Mouse (Mus musculus) embryonic facial prominence, embryonic 11.5 days (tissue): ENCODE measurements around the gene Mymk. TPM values are rescaled to one million over a fixed set of nuclear protein-coding genes. Genes with fewer than 3 reads are reported as not detected.

ENCODE experiments used
- ATAC-seq: fragments of 200-750 bp; cut with Nextera tagmentation; replicated peaks from 2 replicates; pipeline ENCODE4 v1.8.0; 2017; ENCODE audit warnings: low read depth; ENCODE audit not compliant: insufficient number of reproducible peaks, low FRiP score, low TSS enrichment
- DNase-seq: peaks from one replicate; pipeline ENCODE4 v3.0.0-alpha.2; 2015; ENCODE audit warnings: low spot score
- H3K27ac ChIP-seq: fragments of 300-500 bp; sonication (generic); replicated peaks from 2 replicates; pipeline ENCODE4 v1.5.1; 2014; ENCODE audit warnings: mild to moderate bottlenecking, low read depth, low read length, control low read depth
- H3K27me3 ChIP-seq: fragments of 300-500 bp; sonication (generic); 2 replicates; pipeline ENCODE4 v1.6.1; 2014; ENCODE audit warnings: mild to moderate bottlenecking, low read length, moderate library complexity, mixed read lengths; ENCODE audit not compliant: control insufficient read depth, insufficient read depth
- H3K36me3 ChIP-seq: fragments of 300-500 bp; sonication (generic); replicated peaks from 2 replicates; pipeline ENCODE4 v1.6.1; 2014; ENCODE audit warnings: low read depth, mild to moderate bottlenecking, low read length, moderate library complexity, mixed read lengths; ENCODE audit not compliant: control insufficient read depth, insufficient read depth
- H3K4me1 ChIP-seq: fragments of 300-500 bp; sonication (generic); 2 replicates; pipeline ENCODE4 v1.6.1; 2014; ENCODE audit warnings: low read length, mixed read lengths; ENCODE audit not compliant: control insufficient read depth, insufficient read depth
- H3K4me2 ChIP-seq: fragments of 300-500 bp; sonication (generic); 2 replicates; pipeline ENCODE4 v1.6.1; 2014; ENCODE audit warnings: low read depth, mild to moderate bottlenecking, control low read depth, low read length, moderate library complexity
- H3K4me3 ChIP-seq: fragments of 300-500 bp; sonication (generic); 2 replicates; pipeline ENCODE4 v1.5.1; 2014; ENCODE audit warnings: low read depth, low read length, control low read depth
- H3K9ac ChIP-seq: fragments of 300-500 bp; sonication (generic); replicated peaks from 2 replicates; pipeline ENCODE4 v1.6.1; 2014; ENCODE audit warnings: mild to moderate bottlenecking, control low read depth, low read length
- H3K9me3 ChIP-seq: fragments of 300-500 bp; sonication (generic); replicated peaks from 2 replicates; pipeline ENCODE4 v1.6.1; 2016; ENCODE audit warnings: mild to moderate bottlenecking, low read length, inconsistent platforms, mixed read lengths; ENCODE audit not compliant: control insufficient read depth
- WGBS: fragments of 180-500 bp; shearing (Covaris S2); extraction: QIAGEN DNeasy Blood & Tissue Kit; methylation state at CpG from one replicate; pipeline ENCODE4 v1.1.7; 2014; 5-methylcytosine and 5-hydroxymethylcytosine counted together
- polyA plus RNA-seq: library from polyadenylated mRNA; unstranded; fragments of >200 nt; fragmentation: Nextera tagmentation; extraction: Ambion mirVana; gene quantifications from 2 replicates; pipeline ENCODE4 v1.2.1, GENCODE M21; 2014

Mymk gene
- polyA plus RNA-seq, 1 experiment from 2014 or later, result 4.0 TPM

GRCm38 (mm10) chr2:27106816-27107215 is 34.8 kb upstream of the Mymk start:
- no peak overlapping the region for H3K27ac ChIP-seq
- no peak overlapping the region for H3K4me3 ChIP-seq
- H3K9ac ChIP-seq, result no peak overlapping the region
- no peaks in the 10 kb centered on the region for H3K9me3 ChIP-seq
- H3K36me3 ChIP-seq, result no peaks in the 10 kb centered on the region
- H3K4me2 ChIP-seq, result no peak overlapping the region
- H3K27me3 ChIP-seq, result no peaks in the 10 kb centered on the region
- ATAC-seq (peak; percentile 57; the same call in 1 of the 2 replicates), DNase-seq (peak; percentile 53)
- 26% methylated on average over 3 of the region's 3 CpGs for WGBS
- H3K4me1 ChIP-seq, result no peaks in the 10 kb centered on the region

GRCm38 (mm10) chr2:27103554-27103953 is 31.6 kb upstream of the Mymk start:
- 64% methylated on average over 7 of the region's 7 CpGs for WGBS
- ATAC-seq (no peak), DNase-seq (no peak)
- no peaks in the 10 kb centered on the region for H3K27me3 ChIP-seq
- H3K36me3 ChIP-seq, result no peaks in the 10 kb centered on the region
- H3K9ac ChIP-seq, result no peak overlapping the region
- H3K4me1 ChIP-seq, result no peaks in the 10 kb centered on the region
- H3K27ac ChIP-seq, result no peak overlapping the region
- H3K4me3 ChIP-seq, result no peak overlapping the region
- H3K9me3 ChIP-seq, result no peaks in the 10 kb centered on the region
- H3K4me2 ChIP-seq, result no peak overlapping the region

- ATAC-seq (0 out of 2 replicates have a peak, but pooled peaks have one; percentile 41), DNase-seq (peak; percentile 54)
- no peak overlapping the region for H3K4me3 ChIP-seq
- H3K27me3 ChIP-seq, result no peaks in the 10 kb centered on the region
- H3K9ac ChIP-seq, result no peak overlapping the region
- 34% methylated on average over 6 of the region's 6 CpGs for WGBS
- H3K36me3 ChIP-seq, result no peaks in the 10 kb centered on the region
- no peaks in the 10 kb centered on the region for H3K4me1 ChIP-seq
- no peak overlapping the region for H3K4me2 ChIP-seq
- no peaks in the 10 kb centered on the region for H3K9me3 ChIP-seq
- no peak overlapping the region for H3K27ac ChIP-seq
Observed at GRCm38 (mm10) chr2:27097776-27098175, 25.8 kb upstream of the Mymk start.

- H3K4me1 ChIP-seq, result no peaks in the 10 kb centered on the region
- no peak for ATAC-seq
- H3K36me3 ChIP-seq, result no peaks in the 10 kb centered on the region
- no peak overlapping the region for H3K4me2 ChIP-seq
- 63% methylated on average over 6 of the region's 6 CpGs for WGBS
- H3K9ac ChIP-seq, result no peak overlapping the region
- no peaks in the 10 kb centered on the region for H3K27me3 ChIP-seq
- H3K27ac ChIP-seq, result no peak overlapping the region
- no peak overlapping the region for H3K4me3 ChIP-seq
- no peaks in the 10 kb centered on the region for H3K9me3 ChIP-seq
- no peak for DNase-seq
Observed at GRCm38 (mm10) chr2:27097241-27097656, 25.3 kb upstream of the Mymk start.

- no peak overlapping the region for H3K4me3 ChIP-seq
- no peak overlapping the region for H3K9ac ChIP-seq
- no peaks in the 10 kb centered on the region for H3K36me3 ChIP-seq
- ATAC-seq, result no peak
- DNase-seq, result no peak
- H3K4me1 ChIP-seq, result no peaks in the 10 kb centered on the region
- no peaks in the 10 kb centered on the region for H3K27me3 ChIP-seq
- WGBS, result 56% methylated on average over 13 of the region's 13 CpGs
- no peak overlapping the region for H3K4me2 ChIP-seq
- no peak overlapping the region for H3K27ac ChIP-seq
- no peaks in the 10 kb centered on the region for H3K9me3 ChIP-seq
Observed at GRCm38 (mm10) chr2:27096341-27096981, 24.5 kb upstream of the Mymk start.

GRCm38 (mm10) chr2:27095178-27095577 is 23.2 kb upstream of the Mymk start:
- 96% methylated on average over 7 of the region's 7 CpGs for WGBS
- no peak overlapping the region for H3K4me3 ChIP-seq
- no peak overlapping the region for H3K27ac ChIP-seq
- no peaks in the 10 kb centered on the region for H3K4me1 ChIP-seq
- ATAC-seq (no peak), DNase-seq (no peak)
- no peaks in the 10 kb centered on the region for H3K27me3 ChIP-seq
- H3K36me3 ChIP-seq, result no peaks in the 10 kb centered on the region
- no peak overlapping the region for H3K4me2 ChIP-seq
- H3K9ac ChIP-seq, result no peak overlapping the region
- no peaks in the 10 kb centered on the region for H3K9me3 ChIP-seq

- H3K4me3 ChIP-seq, result no peak overlapping the region
- H3K9me3 ChIP-seq, result no peaks in the 10 kb centered on the region
- ATAC-seq, result no peak
- no peak overlapping the region for H3K27ac ChIP-seq
- no peak overlapping the region for H3K4me2 ChIP-seq
- H3K36me3 ChIP-seq, result no peaks in the 10 kb centered on the region
- no peaks in the 10 kb centered on the region for H3K27me3 ChIP-seq
- 58% methylated on average over 1 of the region's 1 CpGs for WGBS
- no peak for DNase-seq
- H3K4me1 ChIP-seq, result no peaks in the 10 kb centered on the region
- H3K9ac ChIP-seq, result no peak overlapping the region
Observed at GRCm38 (mm10) chr2:27089238-27089637, 17.3 kb upstream of the Mymk start.

- H3K36me3 ChIP-seq, result no peaks in the 10 kb centered on the region
- no peak overlapping the region for H3K27ac ChIP-seq
- no peak overlapping the region for H3K9ac ChIP-seq
- no peaks in the 10 kb centered on the region for H3K9me3 ChIP-seq
- no peak for ATAC-seq
- no peak for DNase-seq
- H3K4me3 ChIP-seq, result no peak overlapping the region
- H3K4me2 ChIP-seq, result no peak overlapping the region
- no peaks in the 10 kb centered on the region for H3K27me3 ChIP-seq
- WGBS, result 74% methylated on average over 5 of the region's 5 CpGs
- no peaks in the 10 kb centered on the region for H3K4me1 ChIP-seq
Observed at GRCm38 (mm10) chr2:27088700-27089099, 16.7 kb upstream of the Mymk start.
